Mouse (Mus musculus) layer of hippocampus, postnatal 10 days (tissue): ENCODE results near the gene Gna12. TPM values are rescaled to one million over a fixed set of nuclear protein-coding genes. Genes with fewer than 3 reads are reported as not detected.

Experiments
- DNase-seq, 2 experiments: peaks; one replicate each; pipeline ENCODE4 v3.0.0; 2021; ENCODE audit warnings: low spot score in 2 of 2
- long read RNA-seq: library from polyadenylated mRNA; stranded (forward); transcript quantifications from one replicate; pipeline ENCODE4 v2.0.0, GENCODE M21; 2023
- total RNA-seq, 2 experiments: library from RNA; stranded (reverse); gene quantifications; 2 replicates each; pipeline ENCODE4 v1.2.3; 2021

Gna12 gene
- total RNA-seq = 10 to 100 TPM; 84.6 to 85.9 TPM
- long read RNA-seq, transcript Gna12-201 (4 exons, 3,416 nt) = major isoform, 63 of 79 reads
- long read RNA-seq, partial matches to known transcripts = 1 of 79 reads
- long read RNA-seq, other reads (novel, unspliced or antisense) = 15 of 79 reads

DNA sequence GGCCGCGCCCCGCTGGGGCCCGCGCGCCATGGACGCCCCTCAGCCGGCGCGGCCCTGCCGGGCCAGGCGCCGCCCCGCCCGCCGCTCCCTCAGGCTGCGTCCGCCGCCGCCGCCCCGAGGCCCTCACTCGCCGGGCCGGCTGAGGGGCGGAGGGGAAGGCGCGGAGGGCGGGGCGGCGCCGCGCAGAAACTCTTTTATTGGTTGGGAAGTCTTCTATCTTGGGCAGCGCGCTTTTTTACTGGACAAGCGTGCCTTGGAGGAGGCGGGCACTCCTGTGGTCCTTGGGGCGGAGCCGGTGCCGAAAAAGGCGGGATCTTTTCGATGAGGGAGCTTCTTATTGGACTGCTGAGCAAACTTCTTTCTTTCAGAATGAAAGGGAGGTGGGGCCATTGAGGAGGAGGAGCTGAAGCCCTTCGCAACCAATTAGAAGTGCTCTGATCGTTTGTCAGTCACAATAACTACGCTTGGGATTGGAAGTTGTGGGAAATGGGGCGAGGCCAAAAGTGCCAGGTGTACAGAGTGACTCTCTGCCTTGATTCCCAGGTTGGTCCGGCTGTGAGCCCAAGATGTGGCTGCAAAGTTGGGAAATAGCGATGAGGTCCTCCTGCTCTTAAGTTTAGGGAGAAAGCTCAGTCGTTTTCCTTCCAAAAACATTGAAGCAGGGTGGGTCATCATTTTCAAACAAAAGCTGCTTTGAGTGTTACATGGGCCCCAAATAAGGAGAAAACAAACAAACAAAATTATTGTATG lies at the start of gene Gna12:
Gene Gna12, minus strand, starts transcription at position 118 of the 750 bp plus-strand sequence.
- peak; percentile 96 to 97 for DNase-seq

DNA sequence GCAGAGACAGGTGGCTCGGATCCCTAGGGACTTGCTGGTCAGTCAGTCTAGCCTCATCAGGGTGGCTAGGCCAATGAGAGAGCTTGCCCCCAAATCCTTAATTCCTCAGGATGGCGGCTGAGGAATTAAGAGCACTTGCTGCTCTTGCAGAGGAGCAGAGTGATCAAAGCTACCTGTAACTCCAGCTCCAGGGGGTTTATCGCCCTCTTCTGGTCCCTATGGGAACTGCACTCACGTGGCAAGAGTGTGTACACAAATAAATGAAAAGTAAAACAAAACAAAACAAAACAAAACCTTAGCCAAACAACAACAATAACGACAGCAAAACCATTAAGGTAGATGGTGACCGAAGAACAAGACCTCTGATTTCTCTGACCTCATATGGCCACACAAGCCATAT lies 48.4 kb upstream of the Gna12 start:
- no peak for DNase-seq

DNA sequence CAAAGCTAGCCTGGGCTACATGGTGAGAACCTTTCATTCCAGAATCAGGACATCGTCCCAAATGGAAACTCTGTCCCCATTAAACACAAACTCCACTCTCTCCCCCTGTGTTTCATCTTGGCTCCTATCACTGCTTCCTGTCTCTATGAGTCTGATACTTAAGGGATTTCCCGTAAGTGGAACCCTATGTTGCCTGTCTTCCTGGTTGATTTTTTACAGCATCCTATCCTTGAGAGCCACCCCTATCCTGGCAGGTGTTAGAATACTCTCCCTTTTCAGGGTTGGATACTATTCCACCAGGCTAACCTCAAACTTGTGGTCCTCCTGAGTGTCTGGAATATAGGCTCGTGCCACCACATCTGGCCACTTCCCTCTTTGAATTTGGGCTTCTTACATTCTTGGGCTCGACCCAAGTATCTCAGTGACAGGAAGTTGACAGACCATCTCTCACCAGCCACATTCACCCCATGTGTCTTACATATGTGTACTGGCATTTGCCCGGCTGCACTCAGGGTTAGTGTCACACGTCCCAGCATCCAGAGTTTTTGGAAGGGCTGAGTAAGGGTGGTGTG lies 43.6 kb upstream of the Gna12 start:
- no peak for DNase-seq

DNA sequence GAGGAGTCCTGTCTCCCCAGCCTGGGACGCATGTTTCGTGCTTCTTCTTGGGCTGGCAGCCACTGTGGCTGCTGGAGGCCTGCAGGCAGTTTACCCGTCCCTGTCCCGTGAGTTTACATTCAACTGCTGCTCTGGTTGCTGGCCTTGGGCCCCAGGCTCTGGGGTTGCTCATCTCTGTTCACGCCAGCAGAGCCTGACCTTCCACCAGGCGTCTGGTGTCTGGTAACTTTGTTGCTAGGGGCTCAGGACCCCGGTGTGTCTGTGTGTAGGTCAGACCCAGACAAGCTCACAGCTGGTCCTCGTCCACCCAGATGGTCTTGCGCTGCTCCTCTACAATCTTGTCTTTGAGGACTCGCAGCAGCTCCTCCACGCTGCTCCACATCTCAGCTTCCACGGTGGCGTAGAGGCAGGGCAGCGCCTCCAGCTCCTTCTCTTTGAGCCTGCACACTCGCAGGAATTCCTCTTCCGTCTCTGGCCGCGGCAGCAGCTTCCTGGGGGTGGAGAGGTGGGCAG lies 42.9 kb upstream of the Gna12 start:
- DNase-seq = peak in 1 of 2 experiments; percentile 37

DNA sequence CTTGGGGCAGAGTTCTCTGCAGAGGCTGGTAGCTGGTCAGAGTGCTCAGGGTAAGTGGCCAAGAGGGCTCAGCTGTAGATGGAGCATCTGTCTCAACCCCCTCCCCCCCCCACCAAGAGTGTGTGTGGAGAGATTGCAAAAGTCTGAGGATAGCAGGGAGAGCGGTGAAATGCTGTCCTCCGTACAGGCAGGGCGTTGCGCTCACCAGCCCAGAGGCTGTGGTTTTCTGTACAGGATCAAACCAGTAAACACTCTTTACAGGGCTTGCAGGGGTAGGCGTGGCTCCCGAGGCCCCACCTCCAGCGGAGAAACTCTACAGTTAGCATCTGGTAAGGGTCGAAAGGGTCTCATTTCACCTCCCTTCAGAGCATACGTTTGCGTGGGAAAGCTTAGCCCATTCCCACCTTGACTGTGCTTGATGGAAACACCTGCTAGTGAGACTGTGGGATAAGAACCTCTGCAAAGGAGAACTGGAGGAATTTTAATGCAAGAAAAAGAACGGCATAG lies 42.4 kb upstream of the Gna12 start:
- no peak for DNase-seq

DNA sequence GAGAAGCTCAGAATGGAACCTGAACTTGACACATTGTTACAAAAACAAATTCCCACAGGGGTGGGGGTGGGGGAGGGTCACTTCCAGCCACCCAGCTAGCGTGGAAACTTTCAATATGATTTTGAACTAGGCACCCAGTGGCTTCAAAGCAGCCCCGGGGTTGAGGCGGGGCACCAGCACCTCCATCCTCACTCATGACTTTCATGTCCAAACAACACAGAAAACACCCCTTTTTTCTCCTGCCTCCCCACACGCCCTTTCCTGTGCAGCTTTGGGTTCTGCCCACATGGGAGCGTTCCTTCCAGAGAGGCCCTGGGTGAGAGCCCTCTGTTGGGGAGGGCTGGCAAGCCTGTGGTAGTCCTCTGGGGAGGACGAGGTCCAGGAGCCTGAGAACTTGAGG lies 41.0 kb upstream of the Gna12 start:
- DNase-seq = no peak

DNA sequence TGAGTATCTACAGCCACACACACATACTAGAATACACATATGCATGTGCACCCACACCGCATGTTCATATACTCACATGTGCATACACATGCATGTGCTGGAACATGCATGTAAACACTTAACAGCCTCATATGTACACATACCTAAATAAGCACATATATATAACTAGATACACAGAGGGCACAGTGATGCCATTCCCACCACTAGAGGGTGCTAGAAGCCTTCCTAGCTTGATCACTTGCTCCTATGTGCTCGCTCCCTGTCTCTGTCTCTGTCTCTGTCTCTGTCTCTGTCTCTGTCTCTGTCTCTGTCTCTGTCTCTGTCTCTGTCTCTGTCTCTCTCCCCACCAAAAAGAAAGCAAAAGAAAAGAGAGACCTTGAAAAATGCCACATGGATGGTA lies 38.8 kb upstream of the Gna12 start:
- peak; percentile 65 to 78 for DNase-seq

DNA sequence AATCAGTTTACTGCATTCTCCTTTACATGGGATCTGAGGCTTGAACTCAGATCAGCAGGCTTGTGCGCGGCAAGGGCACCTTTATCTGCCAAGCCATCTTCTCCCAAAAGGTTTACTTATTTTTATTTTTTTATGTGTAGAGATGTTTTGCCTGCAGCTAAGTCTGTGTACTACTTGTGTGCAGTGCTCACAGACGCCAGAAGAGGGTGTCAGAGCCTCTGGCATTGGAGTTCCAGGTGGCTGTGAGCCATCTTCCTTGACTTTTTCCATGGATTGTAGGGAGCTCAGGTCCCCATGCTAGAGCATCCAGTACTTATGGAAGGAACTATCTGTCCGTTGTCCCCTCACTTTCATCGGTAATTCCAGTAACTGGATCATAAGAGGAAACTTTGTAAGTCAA lies 29.5 kb upstream of the Gna12 start:
- DNase-seq = peak in 1 of 2 experiments; percentile 34

DNA sequence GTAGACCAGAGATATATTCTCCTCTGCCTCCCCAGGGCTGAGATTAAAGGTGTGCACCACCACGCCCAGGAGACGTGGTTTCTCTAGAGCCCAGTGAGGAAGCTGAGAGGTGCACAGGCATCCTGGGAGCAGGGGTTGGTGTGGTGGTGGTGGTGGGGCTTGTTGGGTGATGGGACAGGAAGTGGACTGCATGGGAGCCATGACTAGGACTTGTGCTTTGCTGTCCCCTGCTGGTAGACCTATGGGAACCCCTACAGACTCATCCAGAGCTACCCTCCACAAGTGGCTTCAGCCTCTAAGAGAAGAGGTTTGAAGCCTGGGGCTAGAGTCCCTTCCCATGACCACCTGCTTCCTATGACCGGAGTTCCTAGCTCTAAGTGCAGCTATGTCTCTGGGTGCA lies 28.1 kb upstream of the Gna12 start:
- no peak for DNase-seq

DNA sequence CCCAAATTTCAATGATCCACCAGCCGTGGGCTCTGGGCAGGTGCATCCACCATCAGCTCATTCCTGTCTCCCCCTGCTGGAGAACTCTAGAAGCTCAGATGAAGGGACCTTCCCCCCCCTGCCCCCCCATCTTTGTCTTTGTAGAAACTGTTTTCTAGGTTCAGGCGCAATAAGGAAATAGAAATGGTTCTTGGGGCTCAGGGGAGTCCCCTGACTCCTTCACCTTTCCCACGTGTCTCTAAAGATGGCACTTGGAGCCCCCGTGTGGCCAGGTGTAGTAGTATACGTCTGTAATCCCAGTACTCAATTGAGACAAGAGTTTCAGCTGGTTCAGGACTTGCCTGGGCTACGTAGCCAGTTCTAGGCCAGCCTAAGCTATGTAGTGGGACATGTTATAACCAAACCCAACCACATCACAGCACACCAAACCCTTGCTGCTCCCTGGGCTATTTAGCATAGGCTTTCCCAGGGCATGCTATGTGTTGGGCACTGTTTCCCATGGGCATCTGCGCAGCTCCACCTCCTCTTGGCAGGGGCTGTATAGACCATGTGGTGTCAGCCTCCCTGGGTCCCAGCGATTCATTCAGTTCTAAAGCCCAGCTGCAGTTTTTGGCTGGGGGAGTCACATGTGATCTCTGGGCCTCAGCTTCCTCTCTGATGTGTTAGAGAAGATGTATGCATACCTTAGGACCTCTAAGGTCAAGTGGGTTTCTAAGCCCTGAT lies 27.4 kb upstream of the Gna12 start:
- DNase-seq = peak; percentile 46 to 52

DNA sequence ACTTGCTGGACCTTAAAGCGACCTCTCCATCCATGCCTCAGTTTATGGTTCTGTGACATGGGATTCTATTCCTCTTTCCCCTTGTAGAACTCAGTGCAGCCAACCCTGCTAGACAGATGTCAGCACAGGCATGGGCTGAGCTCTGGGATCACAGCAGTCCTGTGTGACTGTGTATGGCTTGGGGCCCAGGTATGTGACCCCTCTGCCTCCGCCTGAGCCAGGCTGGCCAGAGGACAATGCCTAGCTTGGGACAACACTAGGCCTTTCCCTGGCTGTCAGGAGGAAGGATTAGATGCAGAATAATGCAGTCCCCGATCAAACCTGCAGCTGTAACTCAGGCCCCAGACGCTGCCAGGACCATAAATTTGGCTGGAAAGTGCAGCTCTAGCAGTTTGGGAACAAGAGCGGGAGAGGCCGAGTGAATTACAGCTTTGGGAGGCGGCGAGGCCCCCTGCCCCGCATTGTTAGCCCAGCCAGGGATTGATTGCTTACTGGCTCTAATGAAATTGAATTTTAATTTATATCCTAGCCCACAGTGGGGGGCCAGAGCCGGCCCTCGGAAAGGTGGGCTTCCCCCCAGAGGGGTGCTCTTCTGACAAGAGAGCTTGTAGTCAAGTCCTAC lies 25.8 kb upstream of the Gna12 start:
- no peak for DNase-seq

DNA sequence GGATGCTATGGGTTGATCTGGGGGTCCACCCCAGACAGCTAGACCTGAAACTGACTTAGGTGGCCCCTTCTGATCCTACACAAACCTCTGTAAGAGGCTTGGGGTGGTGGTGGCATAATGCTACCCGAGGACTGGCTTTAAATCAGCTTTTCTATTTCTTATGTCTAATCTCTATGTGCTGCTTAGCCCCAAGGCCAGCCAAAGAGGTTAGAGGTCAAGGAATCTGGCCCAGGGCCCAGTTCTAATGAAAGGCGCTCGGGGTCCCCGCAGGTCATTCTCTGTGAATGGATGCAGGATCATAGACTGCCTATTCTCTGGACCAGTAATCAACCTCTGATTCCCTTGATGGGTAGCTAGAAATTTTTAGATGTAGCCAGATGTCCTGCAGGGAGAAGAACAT lies 24.5 kb upstream of the Gna12 start:
- no peak for DNase-seq

DNA sequence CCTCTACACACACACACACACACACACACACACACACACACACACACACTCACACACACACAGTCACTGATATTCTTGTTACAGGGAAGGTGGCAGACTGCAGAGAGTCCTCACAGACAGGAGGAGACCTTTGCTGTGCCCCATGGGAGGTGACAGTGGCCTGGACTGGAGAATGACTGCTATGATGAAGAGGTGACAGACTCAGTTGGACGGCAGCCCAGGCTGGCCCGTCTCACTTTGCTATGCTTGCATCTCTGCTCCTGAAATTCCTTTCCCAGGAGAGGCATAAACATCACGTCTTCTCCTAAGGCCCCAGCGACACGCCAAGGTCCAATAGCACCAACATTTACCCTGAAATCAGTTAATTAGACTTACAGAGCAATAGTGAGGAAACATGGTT lies 23.5 kb upstream of the Gna12 start:
- DNase-seq = no peak

DNA sequence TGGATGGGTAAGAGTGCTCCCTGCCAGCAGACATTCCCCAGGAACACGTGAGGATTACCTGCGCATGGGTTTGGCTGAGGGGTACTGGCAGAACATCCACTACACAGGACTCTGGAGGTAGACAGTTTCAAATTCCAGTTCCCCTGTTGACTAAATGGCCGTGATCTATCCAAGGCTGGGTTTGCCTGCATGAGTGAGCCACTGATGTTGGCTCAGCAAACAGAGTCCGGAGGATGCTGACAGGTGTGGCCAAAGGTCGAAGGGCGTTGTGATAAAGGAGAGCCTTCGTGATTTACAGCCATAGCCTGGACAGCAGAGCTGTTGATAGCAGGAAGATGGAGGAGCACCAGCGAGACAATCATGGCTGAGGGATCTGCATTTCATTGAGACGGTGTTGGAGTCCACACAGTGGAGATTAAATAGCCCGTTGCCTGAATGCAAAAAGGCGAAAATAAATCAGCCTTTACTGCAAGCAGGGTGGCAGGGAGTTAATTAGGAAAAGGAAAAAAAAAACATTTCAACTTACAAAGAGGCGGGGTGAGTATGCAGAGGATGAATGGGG lies 22.3 kb upstream of the Gna12 start:
- DNase-seq = no peak

DNA sequence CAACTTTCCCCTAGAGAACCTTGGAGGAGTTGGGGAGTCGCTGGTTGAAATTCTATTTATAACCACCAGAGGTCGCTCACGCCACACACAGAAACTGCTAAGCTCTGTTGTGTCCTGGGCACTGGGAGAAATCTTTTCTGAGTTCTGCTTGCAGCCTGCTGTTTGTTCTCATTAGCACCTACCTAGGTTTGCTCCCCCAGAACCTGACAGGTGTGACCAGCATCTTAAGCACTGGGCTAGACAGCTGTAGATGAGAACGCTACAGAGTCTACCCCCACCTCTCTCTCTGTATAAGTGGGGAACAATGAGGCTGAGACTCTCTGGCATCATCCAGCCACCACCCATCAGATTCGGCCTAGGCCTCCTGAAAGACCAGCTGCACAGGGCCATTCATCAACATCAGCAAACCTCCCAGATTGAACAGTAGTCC lies 17.1 kb upstream of the Gna12 start:
- peak; percentile 54 to 65 for DNase-seq

DNA sequence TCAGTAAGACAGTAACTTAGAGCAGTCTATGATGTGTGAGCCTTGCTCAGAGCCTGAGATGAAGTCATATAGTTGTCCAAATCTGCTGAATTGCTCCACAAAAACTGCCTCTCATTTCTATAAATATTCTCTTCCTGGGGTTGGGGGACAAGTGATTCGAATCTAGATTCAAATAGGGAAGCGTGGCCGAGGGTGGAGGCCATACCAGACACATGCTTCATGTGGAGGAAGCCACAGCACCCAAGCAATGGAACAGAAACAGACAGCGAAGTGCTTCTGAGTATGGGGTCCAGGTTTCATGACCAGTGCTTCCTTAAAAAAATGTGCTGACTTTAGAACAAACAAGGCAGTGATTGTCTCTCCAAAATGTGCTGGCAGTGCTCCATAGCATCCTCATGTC lies 11.7 kb upstream of the Gna12 start:
- no peak for DNase-seq

DNA sequence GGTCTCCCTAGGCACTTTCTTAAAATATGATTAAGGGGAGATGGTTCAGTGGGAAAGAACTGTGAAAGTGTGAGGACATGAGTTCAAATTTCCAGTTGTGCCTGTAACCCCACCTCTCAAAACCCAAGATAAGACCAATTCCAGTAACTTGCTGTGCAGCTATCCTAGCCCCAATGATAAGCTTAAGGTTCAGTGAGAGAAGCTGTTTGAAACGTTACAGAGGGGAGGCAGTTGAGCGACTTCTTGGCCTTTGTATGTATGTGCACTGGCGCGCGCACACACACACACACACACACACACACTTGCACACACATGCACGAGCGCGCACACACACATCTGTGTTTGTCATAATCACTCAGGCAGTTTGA lies 817 bp upstream of the Gna12 start:
- DNase-seq = no peak

DNA sequence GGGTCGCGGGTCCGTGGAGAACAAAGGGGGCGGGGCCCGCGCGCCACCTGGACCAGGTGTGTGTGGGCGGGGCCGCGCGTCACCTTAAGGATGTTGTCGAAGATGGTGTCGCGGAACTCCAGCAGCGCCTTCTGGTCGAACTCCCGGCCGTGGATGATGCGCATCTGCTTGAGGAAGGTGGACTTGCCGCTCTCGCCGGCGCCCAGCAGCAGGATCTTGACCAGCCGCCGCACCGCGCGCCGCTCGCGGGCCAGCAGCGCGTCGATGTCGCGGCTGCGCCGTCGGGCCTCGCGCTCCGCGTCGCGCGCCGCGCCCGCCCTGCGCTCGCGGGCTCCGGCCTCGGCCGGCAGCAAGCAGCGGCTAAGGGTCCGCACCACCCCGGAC lies 328 bp downstream of the Gna12 start:
- peak in 1 of 2 experiments; percentile 58 for DNase-seq

DNA sequence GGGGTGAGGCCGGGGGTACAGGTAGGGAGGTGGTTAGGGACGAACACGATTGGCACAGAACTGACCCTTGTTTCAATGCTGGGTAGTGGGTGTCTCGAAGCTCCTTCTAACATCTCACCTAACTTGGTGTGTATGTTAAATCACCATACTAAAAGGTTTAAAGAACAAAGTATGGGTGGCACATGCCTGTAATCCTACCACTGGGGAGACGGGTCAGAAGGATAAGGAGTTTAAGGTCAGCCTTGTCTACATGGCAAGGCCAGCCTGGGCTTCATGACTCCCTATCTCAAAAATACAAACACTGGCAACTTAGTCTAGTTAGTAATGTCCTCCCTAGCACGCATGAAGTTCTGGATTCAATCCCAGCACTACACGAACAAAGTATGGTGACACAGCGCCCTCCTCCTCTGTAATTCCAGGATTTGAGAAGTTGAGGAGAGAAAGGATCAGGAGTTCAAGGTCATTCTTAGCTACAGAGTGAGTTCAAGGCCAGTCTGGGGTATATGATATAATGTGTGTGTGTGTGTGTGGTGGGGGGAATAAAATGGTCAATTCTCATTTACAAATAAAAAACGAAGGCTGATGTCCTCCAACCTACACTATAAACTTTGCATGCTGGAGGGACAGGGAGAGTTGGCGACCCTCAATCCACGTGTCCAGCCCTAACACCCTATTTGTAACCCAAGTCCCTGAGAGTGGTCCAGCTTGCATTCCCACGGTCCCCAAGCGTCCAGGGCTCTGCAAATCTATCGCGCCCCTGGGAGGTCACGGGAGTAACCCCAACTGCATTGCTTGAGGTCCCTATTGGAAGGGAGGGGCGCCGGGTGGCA lies 935 bp downstream of the Gna12 start:
- DNase-seq = no peak

DNA sequence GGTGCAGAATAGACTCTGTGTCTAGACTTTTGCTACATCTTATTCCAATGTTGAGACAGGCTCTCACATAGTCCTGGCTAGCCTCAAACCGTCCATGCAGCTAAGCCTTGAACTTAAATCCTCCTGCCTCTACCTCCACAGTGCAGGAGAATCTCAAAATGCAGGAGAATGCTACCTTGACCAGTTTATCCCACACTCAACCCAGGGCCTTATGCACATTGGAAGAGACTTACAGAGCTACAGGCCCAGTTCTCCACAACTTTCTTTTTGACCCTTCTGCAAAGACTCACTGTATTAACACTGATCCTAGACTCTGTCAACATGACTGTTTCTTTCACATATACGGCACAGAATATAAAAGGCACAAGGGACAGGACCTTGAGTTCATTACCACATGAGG lies 1.9 kb downstream of the Gna12 start:
- no peak for DNase-seq
